Mouse (Mus musculus) CD4-positive, CD25-positive, alpha-beta regulatory T cell (primary cell): ENCODE data around the gene Banf2. TPM values are rescaled to one million over a fixed set of nuclear protein-coding genes. Genes with fewer than 3 reads are reported as not detected.

Experiments
- polyA plus RNA-seq: library from polyadenylated mRNA; unstranded; fragments of 100-300 nt; shearing (Covaris generic); gene quantifications from one replicate; pipeline ENCODE4 v1.2.1, GENCODE M21; 2017

Gene Banf2
- polyA plus RNA-seq, result not detected

GRCm38 (mm10) chr2:144032664-144033063 lies at the start of gene Banf2:
Banf2 (plus strand) TSS chr2:144033059.

GRCm38 (mm10) chr2:144011080-144011551 lies 21.7 kb upstream of the Banf2 start, which contains the start of gene Rrbp1:
Rrbp1 (minus strand) TSS chr2:144011263.

Other genes starting within 250 kb of the Banf2 start
- not detected for gene Bfsp1, start 169.9 kb upstream of the Banf2 start, polyA plus RNA-seq
- gene Dstn, start 117.7 kb upstream of the Banf2 start, polyA plus RNA-seq, result 25.4 TPM
- gene Rrbp1, start 21.8 kb upstream of the Banf2 start, polyA plus RNA-seq, result 23.4 TPM
- 7.7 TPM for gene Mgme1, start 237.6 kb downstream of the Banf2 start, polyA plus RNA-seq
- gene Snx5, start 237.8 kb downstream of the Banf2 start, polyA plus RNA-seq, result 161 TPM